Mouse (Mus musculus) E14TG2a.4 (cell line): ENCODE data around the gene Mbnl2.

ENCODE experiments used
- CTCF ChIP-seq: conservative IDR thresholded peaks from 2 replicates; pipeline ENCODE4 v1.5.1; 2014; ENCODE audit warnings: low read length
- NANOG ChIP-seq: IDR thresholded peaks from 2 replicates; pipeline ENCODE4 v1.6.1; 2014; ENCODE audit warnings: borderline replicate concordance, low read length, mixed read lengths
- POU5F1 ChIP-seq: IDR thresholded peaks from 2 replicates; pipeline ENCODE4 v1.6.1; 2014; ENCODE audit warnings: low read length, borderline replicate concordance

DNA sequence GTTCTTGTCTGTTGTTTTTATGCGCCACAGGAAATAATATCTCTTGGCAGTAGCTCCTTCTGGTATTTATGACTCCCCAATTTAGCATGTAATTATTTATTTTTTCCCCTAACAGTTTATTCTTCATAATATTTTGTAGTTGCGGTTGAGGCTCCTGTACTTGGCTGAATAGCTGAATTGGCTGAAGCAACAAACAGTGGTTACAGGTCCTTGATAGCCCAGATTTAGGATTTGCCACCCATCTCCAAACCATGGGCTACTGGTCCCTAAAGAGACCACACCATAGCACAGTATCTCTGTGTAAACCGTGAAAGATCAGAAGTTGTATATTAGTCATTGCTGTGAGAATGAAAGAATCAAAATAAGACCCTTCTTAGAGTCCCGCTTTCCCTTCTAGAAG, 25.3 kb downstream of the Mbnl2 start:
- TF ChIP-seq CTCF (no peak), POU5F1 (no peak), NANOG (no peak)
